Mouse (Mus musculus) bone marrow macrophage, adult 2 months (primary cell): Measurements from ENCODE around the gene Utp20. TPM values are rescaled to one million over a fixed set of nuclear protein-coding genes. Genes with fewer than 3 reads are reported as not detected.
"Not testable (repeated sequence)": the region's sequence is repeated elsewhere in the genome, so short reads cannot be mapped to it uniquely, and the experiment has no call there.

Experiments used
- H3K27ac ChIP-seq: 2 replicates; pipeline ENCODE4 v1.5.1; 2012; ENCODE audit warnings: low read depth, low read length; ENCODE audit not compliant: insufficient read depth
- H3K4me1 ChIP-seq: 2 replicates; pipeline ENCODE4 v1.6.1; 2012; ENCODE audit warnings: low read length; ENCODE audit not compliant: control insufficient read depth, insufficient read depth
- H3K4me3 ChIP-seq: 2 replicates; pipeline ENCODE4 v1.5.1; 2012; ENCODE audit warnings: mild to moderate bottlenecking, low read length, moderate library complexity; ENCODE audit not compliant: insufficient read depth
- CTCF ChIP-seq: IDR thresholded peaks from 2 replicates; pipeline ENCODE4 v1.5.1; 2012; ENCODE audit warnings: low read depth, mild to moderate bottlenecking, low read length, moderate library complexity
- POLR2A ChIP-seq: IDR thresholded peaks from 2 replicates; pipeline ENCODE4 v1.6.1; 2012; ENCODE audit warnings: mild to moderate bottlenecking, low read depth, low read length, borderline replicate concordance
- polyA plus RNA-seq: library from polyadenylated mRNA; stranded (reverse); fragments of >200 nt; gene quantifications from 2 replicates; pipeline ENCODE4 v1.2.4, GENCODE M21; 2012; ENCODE audit not compliant: missing spikeins, insufficient read depth, insufficient read length

The Utp20 gene
- polyA plus RNA-seq, 1 experiment: 6.3 TPM

DNA sequence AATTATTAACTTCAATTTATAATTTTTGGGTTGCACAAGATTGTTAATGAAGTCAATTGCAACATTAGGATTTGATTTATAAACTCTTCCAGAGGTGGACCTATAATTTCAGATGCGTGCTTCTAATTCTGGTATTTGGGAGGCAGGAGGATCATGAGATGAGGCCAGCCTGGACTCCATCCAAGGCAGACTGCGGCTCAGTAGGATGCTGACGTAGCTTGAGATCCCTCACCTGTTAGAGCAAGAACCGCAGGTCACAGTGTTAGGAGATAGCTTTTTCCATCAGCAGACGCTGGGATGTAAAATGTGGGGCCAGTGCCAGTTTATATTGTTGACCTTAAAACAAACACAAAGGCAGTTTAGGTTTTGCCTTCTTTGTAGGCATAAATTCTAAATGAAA is 85.8 kb downstream of the Utp20 start:
- TF ChIP-seq POLR2A (no peak), CTCF (no peak)
- H3K4me3 ChIP-seq: no peak overlapping the region

DNA sequence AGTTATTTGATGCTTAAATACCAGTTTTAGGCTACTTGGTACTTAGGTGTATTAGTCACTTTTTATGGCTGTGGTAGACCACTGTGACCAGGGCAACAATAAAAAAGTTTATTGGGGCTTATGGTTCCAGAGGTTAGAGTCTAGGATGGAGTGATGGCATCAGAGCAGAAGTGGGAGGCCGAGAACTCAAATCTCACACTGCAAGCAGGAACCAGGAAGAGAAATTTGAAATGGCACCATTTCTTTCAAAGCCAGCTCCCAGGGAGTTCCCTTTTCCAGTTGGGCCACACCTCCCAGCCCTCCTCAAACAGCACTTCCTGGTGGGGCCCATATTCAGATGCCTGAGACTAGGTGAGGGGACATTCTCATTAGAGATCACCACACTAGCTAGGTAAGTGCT is 86.8 kb downstream of the Utp20 start:
- Histone ChIP-seq H3K4me3 (no peak overlapping the region), H3K4me1 (peaks cover 7% of the 10 kb centered on the region), H3K27ac (no peak overlapping the region; the same call in 1 of the 2 replicates)
- TF ChIP-seq CTCF: no peak

More for the DNA sequence above, 85.8 kb downstream of the Utp20 start:
- Histone ChIP-seq H3K4me1 (peaks cover 7% of the 10 kb centered on the region), H3K27ac (peak overlapping the region; percentile 68)

DNA sequence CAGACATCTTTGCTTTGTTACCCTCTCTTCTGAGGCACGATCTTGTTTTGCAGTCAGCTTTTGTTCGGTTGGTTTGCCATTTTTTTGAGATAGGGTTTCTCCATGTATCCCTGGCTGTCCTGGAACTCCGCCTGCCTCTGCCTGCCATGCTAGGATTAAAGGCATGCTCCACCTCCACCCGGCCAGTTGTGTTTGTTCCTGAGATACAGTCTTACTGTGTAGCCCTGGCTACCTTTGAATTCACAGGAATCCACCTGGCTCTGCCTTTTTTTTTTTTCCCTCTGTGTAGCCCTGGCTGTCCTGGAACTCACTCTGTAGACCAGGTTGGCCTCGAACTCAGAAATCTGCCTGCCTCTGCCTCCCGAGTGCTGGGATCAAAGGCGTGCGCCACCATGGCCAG is 87.5 kb downstream of the Utp20 start:
- not testable (repeated sequence) for H3K4me1 ChIP-seq, H3K4me3 ChIP-seq, H3K27ac ChIP-seq

DNA sequence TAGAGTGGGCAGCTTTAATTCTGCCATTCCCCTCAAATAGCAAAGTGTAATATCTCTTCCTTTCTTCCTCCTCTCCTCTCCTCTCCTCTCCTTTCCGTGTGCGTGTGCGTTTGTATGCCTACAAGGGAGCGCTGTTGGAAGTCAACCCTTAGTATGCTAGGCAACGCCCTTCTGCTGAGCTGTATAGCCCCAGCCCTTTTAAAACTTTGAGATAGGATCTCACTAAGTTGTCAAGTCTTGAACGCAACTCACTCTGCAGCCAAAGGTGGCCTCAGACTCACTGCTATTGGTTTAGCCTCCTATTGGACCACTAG is 94.3 kb downstream of the Utp20 start:
- Histone ChIP-seq H3K4me1 (peaks cover 6% of the 10 kb centered on the region), H3K4me3 (peak overlapping the region; percentile 81), H3K27ac (no peak overlapping the region)
- TF ChIP-seq POLR2A (no peak), CTCF (no peak)

DNA sequence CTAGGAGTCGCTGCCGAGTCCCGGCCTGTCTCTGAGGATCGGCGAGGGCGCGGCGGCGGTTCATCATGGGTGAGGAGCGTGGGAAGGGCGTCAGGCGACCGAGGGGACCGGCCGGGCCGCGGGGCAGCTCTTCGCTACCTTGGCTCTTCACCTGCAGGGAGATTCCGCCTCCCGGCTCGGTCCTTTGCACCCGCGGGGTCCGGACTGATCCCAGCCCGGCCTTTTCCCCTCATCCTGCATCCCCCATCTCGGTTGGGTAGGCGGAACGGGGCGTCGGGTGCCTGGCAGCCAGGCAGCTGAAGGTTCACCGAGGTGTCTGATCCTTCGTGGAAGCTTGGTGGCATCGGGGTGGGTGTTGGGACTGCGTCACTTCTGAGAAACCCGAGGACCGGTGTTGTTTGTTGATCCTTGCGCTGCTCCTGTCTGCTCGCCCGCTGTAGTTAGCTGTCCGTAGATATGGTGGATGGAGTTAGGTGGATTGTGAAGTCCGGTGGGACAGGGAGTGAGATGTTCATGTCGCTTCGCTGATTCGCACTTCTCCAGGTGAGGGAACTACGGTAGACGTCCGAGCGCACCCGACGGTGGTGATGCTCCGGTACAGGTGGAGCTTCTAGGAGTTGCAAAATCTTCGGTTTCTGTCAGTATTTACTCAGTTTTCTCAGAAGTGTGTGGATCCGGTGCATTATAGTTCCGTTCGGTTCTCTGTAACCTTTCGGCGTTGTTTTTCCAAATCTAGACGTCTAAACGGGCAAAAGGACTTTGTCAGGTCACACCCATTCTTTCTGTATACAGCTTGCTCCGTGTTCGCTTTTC is 94.9 kb downstream of the Utp20 start:
- no peak for TF ChIP-seq CTCF
- TF ChIP-seq POLR2A: no peak
- Histone ChIP-seq H3K27ac (peak overlapping the region; percentile 54), H3K4me1 (peaks cover 6% of the 10 kb centered on the region), H3K4me3 (peak overlapping the region; percentile 81)

DNA sequence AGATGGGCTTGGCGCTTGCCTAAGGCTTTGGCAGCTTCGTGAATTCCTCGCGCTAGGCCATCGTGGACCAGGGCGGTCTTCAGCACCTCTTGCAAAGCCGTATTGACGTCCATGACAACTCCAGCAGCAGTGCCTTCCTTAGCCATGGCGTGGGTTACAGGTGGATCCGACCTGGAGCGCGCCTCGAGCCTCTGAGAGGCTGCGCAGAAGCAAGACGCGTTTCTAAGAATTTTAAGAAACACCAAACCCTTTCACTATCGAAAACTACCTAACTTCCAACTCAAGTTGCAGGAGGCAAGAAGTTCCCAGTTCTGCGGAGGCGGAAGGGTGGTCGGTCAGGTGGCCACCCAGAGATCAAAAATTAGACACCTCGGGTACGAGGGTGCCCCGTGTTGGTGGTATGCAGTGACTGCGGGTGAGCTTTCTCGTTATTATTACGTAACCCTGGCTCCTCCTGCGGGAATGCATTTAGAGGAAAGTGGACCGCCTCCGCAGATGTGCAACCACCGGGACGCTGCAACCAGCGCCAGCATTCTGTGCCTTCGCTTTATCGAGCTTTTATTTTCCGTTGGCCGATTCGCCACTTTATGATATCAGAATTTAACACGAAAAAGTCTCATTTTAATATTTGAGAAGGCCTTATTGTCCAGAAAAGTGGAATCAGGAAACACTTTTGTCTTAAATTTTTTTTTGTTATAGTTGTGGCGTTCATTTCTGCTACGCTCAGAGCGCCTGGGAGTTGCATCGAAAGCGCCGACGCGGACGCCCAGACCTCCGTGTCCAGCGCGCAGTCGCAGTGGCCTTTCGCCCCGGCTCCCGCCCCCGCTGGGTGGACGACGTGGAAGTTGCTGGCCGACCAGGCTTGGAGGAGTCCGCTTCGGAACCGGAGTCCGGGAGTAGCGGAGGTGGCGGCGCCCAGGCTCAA is 95.8 kb downstream of the Utp20 start, which contains the start of gene Arl1:
Gene Arl1 (plus strand): TSS at position 288 of the 925 bp plus-strand sequence.
- TF ChIP-seq POLR2A: no peak
- Histone ChIP-seq H3K27ac (peak within 1 kb of the TSS; percentile 56), H3K4me1 (peaks cover 6% of the 10 kb centered on the region), H3K4me3 (peak within 1 kb of the TSS; percentile 81)

DNA sequence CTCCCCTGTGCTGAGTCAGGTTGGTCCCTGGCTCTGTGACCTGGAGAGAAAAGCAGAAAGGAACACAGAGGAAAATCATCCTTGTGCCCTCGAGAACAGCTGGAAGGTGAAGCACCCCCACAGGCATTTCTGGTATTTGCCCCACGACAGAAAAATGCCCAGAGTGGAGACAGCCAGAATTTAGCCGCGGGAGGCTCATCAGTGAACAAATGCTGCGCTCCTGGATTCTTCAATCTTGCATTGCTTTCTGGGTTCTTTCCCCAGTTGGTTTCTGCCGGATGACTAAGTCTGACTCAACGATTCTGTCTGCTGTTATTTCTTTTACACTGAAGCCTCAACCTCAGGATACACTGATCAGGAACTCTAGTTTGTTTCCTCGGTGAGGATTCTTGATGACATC is 98.4 kb downstream of the Utp20 start:
- Histone ChIP-seq H3K27ac (no peak overlapping the region), H3K4me1 (peaks cover 6% of the 10 kb centered on the region), H3K4me3 (no peak overlapping the region)
- TF ChIP-seq CTCF (no peak), POLR2A (no peak)

DNA sequence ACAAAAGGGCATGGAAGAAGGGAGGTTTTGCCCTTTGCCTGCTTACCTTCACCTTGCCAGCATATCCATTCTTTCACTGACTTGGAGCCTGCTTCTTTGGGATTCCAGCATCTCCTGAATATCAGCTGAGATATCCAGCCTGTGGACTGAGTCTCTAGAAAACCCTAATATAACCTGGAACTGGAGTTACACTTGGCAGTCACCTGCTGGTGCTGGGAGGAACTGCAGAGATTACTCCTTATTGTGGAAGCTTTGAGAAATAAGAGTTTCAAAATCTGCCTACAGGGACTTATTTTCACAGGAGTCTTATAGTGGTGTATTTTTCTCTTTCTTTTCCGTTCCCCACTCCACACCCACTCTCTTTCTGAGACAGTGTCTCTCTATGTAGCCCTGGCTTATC is 99.5 kb downstream of the Utp20 start:
- no peak overlapping the region for H3K4me3 ChIP-seq
- TF ChIP-seq CTCF (no peak), POLR2A (no peak)
- no peak overlapping the region for H3K27ac ChIP-seq
- H3K4me1 ChIP-seq: 0 out of 2 replicates have a peak, but pooled peaks cover 4% of the 10 kb centered on the region

DNA sequence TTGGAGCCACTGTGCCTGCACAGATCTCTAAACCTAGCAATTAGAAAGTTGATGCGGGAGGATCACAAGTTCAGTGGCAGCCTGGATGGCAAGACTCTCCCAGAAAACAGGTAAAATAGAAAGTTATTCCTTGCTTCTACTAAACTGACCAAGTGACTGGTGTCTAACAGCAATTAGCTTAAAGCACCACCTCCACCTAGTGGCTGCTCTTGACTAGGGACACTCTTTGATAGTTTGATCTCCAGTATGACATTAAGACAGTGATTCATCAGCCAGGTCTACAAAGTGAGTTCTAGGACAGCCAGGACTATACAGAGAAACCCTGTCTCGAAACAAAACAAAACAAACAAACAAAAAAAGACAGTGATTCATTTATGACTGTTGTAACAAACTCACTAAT is 101.3 kb downstream of the Utp20 start:
- Histone ChIP-seq H3K27ac (no peak overlapping the region), H3K4me1 (peaks cover 7% of the 10 kb centered on the region), H3K4me3 (no peak overlapping the region)
- TF ChIP-seq POLR2A (no peak), CTCF (no peak)

DNA sequence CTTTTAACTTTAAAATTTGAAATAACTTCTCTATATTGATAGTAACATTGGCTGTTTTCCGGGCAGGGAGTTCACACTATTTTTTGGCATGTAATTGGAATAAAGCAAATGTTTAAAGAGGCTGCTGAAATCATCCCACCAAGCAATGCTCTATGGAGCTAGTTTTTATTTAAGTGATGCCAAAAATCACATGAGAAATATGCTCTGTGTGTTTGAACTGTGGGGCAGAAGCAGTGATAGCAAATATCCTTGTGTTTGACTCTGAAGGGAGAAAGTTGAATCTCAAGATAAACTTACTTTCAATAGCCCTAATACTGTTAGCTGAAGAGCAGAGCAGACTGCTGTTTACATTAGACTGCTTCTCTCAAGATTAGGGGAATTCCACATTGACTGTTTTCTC is 107.0 kb downstream of the Utp20 start:
- TF ChIP-seq CTCF (no peak), POLR2A (no peak)
- Histone ChIP-seq H3K4me3 (no peak overlapping the region), H3K4me1 (peaks cover 18% of the 10 kb centered on the region), H3K27ac (0 out of 2 replicates have a peak overlapping the region, but pooled peaks have one; percentile 26)

DNA sequence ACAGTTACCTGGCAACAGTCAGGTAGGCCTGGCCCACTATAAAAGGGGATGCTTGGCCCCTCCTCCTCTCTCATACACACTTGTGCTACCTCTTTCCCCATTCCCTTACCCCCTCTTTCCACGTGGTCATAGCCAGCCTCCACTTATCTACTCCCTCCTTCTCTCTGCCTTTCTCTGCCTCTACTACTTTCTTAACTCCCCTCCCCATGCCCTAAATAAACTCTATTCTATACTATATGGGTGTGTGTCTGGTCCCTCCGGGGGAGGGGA is 108.9 kb downstream of the Utp20 start:
- Histone ChIP-seq H3K4me1 (peaks cover 31% of the 10 kb centered on the region), H3K4me3 (no peak overlapping the region), H3K27ac (no peak overlapping the region)
- TF ChIP-seq POLR2A: no peak
- TF ChIP-seq CTCF: no peak
